Mouse (Mus musculus) layer of hippocampus, adult 11-12 months (tissue): ENCODE data around the gene Nle1.

Source experiments
- DNase-seq: peaks from one replicate; pipeline ENCODE4 v3.0.0; 2022; ENCODE audit warnings: low spot score

Gene Nle1

DNA sequence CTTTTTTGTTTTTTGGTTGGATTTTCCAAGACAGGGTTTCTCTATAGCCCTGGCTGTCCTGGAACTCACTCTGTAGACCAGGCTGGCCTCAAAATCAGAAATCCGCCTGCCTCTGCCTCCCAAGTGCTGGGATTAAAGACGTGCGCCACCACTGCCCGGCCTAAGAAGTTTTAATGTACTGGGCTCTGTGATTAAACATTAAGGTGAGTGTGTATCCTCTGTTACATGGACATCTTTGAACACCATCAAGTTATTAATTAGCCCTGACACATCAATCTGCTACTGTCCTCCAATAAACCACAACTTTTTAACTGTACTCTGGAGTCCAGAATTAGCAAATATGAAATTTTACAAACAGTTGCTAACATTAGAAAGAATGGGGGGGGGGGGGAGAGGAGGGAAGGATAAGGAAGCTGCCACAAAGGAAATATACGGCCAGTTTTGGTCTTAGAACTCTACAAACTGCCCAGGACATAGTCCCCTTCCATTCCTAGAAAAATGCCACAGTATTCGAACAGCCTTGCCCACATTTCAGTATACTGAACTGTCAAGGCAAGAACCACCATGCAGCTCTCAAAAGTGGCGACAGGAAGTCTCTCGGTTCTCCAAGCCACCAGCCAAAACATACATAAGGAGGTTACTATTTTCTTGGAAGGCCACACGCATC lies 38.6 kb downstream of the Nle1 start:
- no peak for DNase-seq

DNA sequence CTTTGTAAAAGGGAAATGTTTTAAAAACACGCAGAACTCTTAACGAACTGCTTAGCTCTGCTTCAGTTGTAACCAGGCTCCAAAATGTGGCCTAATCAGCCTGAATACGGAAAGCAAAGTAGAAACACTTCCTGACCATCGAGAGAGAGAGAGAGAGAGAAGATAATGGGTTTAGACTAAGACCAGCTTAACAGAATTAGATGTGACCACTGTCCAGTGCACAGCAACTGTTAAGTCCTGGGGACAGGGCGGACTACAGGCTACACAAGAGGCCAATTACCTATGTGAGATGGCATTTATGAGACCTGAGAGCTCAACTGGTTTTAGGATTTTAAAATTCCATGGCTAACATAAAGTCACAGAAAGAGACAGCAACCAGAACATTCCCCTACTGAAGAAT lies 40.3 kb downstream of the Nle1 start:
- no peak for DNase-seq

DNA sequence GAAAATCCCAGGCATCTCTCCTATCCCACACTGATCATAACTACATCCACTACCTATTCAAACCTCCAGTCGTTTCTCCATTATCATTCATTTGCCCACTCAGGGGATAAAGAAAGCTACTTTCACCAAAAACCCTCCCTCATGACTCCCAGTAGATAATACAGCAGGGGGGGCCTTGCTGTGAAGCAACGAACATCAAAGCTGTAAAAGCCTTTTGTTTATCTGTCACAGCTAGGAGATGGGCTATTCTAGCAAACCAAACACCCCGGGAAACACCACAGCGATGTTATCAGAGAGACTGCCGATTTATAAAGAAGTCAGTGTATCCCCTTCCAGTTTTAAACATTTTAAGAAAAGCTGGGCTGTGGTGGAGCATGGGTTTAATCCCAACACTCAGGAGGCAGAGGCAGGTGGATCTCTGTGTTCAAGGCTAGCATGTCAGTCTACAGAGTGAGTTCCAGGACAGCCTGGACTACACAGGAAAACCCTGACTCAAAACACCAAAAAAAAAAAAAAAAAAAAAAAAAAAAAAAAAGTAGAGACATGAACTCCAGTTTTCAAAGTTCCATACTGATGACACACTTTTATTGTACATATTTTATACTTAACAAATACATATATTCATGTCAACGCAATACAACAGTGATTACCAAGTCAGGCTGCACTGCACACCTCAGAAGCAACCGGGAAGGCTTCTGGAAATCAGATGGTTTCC lies 41.2 kb downstream of the Nle1 start:
- DNase-seq: no peak

DNA sequence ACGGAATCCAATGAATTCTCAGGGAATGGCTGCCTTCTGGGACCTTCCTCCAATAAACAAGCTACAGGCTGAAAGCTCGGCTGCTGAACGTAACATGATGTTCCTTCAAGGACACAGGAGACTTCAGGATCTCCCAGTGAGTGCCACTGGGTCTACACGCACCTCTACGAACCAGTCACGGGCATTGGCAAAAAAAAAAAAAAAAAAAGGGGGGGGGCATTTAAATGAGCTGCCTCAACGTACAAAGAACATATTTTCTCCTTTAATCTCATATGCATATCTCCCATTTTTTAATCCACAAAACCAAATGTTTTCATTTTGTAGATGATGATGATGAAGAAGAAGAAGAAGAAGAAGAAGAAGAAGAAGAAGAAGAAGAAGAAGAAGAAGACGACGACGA lies 42.3 kb downstream of the Nle1 start:
- DNase-seq: no peak

DNA sequence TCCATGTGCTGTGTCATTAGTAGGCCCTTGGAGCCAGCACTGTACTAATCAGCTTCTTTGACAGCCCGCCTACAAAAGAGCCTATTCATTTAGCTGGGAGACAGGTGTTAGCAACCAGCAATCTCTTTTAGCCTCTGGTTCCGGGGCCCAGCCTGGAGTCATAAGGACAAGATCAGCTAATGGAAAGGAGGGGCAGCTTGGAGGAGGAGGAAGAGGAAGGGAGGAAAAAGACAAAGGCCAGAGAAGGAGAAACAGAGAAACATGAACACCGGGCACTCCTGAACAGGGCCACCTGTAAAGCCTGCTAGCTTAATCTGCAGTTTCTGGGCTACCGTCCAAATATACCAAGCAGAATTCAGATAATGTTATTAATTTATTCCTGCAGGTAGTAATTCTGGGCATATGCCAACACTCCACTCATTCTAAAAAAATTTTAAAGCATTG lies 44.7 kb downstream of the Nle1 start:
- no peak for DNase-seq

DNA sequence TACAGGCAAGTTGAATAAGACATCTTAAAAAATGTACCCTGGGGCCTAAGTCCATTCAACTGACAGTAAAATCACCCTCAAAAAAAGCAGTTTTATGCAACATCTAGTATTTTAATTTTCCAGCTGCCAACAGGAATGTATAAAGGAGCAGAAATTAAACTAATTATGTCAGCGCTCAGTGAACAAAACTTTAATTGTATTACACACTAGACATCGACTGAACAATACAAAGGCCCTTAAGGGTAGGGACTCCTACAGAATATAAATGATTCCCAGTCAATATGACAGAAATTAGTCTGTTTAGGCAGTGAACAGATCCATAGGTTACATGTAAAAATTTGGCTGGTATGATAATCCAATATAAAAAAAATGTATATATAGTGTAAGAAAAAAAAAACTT lies 45.2 kb downstream of the Nle1 start:
- DNase-seq: no peak

DNA sequence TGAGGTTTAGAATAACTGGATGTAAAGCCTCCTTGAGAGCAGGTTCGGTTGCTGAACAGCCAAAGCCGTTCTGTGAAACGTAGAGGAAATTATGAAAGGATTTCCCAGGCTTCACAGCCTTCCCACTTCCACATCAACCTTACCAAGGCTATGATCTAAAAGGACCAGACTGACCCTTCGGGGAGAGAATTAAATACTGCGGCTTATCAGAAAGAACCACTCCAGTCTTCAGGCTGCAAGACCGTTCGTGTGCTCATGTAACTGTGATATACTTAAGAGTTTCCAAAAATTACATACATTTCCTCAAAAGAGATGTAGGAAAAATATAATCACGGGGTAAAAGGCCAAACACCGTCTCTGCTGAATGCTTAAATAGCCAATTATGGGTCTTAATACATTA lies 45.6 kb downstream of the Nle1 start:
- no peak for DNase-seq

DNA sequence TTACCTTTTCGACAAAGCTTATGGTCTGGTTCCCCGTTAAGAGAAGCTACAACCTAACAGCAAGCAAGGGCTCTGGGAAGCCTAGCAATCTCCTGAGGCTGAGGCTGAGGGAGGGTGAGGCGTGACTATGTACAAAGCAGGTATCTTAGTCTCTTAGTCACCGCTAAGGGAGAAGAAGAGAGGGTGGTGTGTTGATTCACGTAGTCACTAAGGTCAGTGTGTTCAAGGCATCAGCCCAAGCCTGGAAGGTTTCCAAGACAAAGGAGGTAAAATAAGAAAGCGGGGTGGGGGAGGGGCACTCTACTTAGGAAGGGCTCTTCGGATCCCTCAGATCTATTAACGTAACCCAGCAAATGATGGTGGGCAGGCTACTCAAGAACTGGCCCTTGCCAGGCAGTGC lies 46.7 kb downstream of the Nle1 start:
- no peak for DNase-seq

DNA sequence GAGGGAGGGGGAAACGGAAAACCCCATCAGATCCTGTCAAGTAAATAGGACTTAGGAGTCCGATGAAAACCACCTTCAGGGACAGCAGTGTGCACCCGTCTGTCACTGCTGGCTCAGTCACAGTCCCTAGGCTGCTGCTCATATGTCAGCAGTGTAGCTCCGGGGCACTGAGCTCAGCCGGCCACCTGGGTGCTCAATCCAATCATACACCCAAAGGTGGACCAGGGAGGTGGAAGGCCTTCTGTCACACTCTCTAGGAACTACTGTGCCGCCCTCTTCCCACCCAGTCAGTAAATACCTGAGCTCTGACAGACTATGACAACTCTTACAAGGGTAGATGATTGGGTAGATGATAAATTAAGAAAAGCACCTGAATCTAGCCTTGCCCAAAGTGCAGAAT lies 47.5 kb downstream of the Nle1 start:
- no peak for DNase-seq

DNA sequence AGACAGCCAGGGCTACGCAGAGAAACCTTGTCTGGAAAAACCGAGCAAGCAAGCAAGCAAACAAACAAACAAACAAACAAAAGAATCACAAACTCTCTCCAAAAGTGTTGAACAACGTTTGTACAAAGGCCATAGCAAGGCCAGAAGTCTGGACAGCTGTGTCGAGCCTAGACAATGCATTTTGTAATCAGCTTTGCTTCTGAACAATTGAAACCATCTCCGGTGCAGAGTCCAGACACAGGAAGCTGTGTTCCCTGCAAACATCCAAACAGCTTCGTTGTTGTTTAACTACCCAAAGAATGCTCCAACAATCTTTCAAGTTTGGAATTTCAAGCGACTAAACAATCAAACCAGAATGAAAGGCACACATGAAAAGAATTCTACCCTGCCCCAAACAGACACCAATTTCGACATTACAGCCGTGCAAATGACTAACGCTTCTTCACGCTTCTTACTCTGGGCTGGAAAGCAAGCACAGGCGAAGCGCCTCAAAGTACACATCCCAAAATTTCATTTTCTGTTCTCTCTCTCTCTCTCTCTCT lies 50.8 kb downstream of the Nle1 start:
- peak; percentile 21 for DNase-seq

DNA sequence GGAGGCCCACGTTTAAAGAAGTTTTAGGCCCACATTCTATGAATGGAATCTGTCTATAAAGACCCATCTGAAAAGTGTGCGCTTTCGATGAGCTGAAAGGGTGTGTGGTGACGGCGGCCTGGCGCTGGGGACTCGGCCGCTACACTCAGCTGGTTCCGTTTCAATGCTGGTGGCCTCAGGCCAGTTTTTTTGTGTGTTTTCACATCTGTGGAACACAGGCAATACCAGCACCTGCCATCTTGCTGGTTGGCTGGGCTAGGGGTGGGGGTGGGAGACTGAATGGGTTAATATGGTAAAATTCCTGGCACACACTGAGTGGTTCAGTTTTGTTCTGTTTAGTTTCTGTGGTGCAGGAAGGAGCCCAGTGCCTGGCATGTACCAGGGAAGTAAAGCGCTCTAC lies 52.2 kb downstream of the Nle1 start:
- no peak for DNase-seq

DNA sequence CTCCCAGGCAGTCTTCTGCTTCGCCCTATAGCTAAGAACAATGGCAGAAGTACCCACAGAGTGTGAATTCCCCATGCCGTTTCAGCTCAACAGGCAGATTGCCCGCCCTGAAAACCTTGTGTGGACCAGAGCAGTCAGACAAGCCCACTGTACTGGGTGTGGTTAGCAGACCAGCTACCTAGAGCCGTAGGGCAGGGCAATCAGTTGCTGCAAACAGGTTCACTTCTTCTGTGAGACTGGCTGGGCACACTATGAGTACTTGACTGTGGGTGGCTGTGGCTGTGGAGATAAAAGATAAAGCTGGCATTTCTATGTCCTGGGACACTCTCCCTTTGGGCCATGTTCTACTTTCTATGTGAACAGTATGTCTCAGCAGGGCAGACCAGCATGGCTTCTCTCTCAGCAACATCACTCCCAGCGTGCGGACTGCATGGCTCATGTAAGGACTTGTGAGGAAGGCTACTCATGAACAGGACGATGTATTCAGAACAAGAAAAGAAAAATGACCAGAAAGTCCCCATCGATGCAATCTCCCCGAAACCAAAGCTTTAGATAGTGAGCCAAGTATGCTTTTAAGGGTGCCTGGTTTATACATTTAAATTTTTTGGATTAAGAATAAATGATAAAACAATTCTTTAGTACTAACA lies 52.8 kb downstream of the Nle1 start:
- DNase-seq: no peak

DNA sequence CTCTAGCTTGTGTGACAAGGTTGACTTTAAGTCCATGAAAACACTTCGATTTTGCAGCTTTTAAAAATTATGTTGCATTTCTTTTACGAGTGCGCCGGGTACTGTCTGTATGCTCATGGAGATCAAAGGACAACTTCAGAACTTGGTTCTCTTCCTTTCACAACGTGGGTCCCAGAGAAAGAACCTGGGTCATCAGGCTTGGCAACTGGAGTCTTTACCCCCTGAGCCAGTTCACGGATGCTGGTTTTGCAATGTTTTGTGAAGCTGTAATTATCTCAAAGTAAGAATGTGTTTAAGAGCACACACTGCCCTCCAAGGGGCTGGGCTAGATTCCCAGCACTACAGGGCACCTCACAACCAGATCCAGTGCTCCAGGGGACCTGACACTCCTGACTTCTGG lies 54.1 kb downstream of the Nle1 start:
- DNase-seq: no peak

DNA sequence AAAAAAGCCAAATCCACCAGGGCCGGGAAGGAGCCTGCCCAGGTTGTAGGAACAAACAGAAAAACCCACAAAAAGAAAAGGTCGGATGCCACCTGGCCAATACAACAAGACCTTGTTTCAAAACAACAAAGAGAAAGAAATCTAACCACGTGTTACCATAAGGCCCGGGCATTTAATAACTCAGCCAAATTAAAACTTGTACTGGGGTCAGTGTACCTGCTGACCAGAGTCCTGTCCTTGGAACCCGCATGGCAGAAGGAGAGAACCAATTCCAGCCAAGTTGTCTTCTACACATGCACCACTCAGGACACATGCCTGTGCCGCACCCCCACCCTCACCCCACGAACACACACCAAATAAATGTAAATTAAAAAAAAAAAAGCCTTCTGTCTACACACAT lies 55.3 kb downstream of the Nle1 start:
- no peak for DNase-seq

DNA sequence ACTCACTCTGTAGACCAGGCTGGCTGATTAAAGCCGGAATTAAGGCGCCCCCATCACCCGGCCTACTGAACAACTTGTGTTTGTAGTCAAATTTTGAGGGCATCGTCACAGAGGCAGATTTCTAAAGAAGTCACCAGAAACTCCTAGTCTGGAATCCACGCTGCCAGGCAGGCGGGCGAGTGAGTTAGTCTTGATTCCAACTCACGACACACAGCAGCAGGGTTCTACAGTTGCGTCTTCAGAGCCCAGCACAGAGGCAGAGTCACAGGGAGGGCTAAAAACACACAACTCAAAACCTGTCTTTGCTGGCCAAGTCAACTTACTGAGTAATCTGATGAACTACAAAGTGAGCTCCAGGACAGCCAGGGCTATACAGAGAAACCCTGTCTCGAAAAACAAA lies 55.7 kb downstream of the Nle1 start:
- DNase-seq: no peak

DNA sequence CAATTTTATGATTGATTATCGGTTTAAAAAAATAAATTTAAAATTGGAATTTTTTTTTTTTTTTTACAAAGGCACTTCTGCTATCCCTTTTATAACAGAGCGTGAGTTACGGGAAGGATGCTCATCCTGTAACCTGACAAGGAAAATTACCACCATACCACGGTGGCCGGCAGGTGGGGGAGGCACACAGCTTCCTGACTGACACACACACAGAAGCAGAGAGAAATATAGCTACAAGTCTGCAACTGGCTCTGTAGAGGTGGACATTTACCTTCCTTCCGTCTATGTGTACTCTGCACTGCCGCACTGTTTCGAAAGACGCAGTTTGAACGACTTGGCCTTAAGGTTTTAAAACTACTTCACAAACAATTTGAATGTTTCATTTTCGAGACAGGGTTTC lies 56.1 kb downstream of the Nle1 start:
- no peak for DNase-seq
